ENCODE assay signal across 8 mouse cellular contexts in genomic region chr9:66349860-66350787, GRCm38 (mm10). TPM values are rescaled to one million over a fixed set of nuclear protein-coding genes. Genes with fewer than 3 reads are reported as not detected.
DNase-seq lines count a peak whose midpoint lies in the region; ATAC-seq and TF ChIP-seq lines count a peak whose summit lies in the region.

Gene Herc1, plus strand, starts transcription at chr9:66350450.

- TF ChIP-seq CTCF in layer of hippocampus, adult 2 months (conservative IDR thresholded peaks at IDR 0.05) = no peak
- no peak for TF ChIP-seq CTCF in lung, embryonic 14.5 days (IDR thresholded peaks at IDR 0.05; ENCODE audit: low read depth)
- TF ChIP-seq CTCF in olfactory bulb, adult 2 months (IDR thresholded peaks at IDR 0.05; ENCODE audit: insufficient read depth, low read depth, low read length) = no peak
- no peak for TF ChIP-seq CTCF in thymus, adult 2 months (IDR thresholded peaks at IDR 0.05; ENCODE audit: borderline replicate concordance, control insufficient read depth, extremely low read depth, insufficient read depth, low read length, poor library complexity)

- H3K27ac ChIP-seq in ES-E14 (ENCODE audit: insufficient read depth, low read depth, low read length, poor library complexity, severe bottlenecking) = peak within 1 kb of the TSS; percentile 38
- H3K27ac ChIP-seq in forebrain, embryonic 16.5 days (ENCODE audit: low read length) = peak within 1 kb of the TSS; percentile 98
- H3K27ac ChIP-seq in layer of hippocampus, adult 2 months = peak within 1 kb of the TSS; percentile 98
- H3K27ac ChIP-seq in lung, embryonic 14.5 days (ENCODE audit: low read depth) = peak within 1 kb of the TSS; percentile 96
- peak within 1 kb of the TSS; percentile 98 for H3K27ac ChIP-seq in olfactory bulb, adult 2 months (ENCODE audit: insufficient read depth, low read depth, low read length)
- no peak within 1 kb of the TSS for H3K27ac ChIP-seq in thymus, adult 2 months (ENCODE audit: control insufficient read depth, insufficient read depth, low read length)

- peaks cover 0 to 8% of the 10 kb centered on the region in 2 experiments; a peak in 1 of 4 replicates for H3K4me1 ChIP-seq in ES-E14 (ENCODE audit: control insufficient read depth in 2 of 2, insufficient read depth in 2 of 2, low read length in 2 of 2, poor library complexity in 1 of 2)
- H3K4me1 ChIP-seq in forebrain, embryonic 16.5 days (replicated peaks; ENCODE audit: control insufficient read depth, insufficient read depth, low read length) = peaks cover 16% of the 10 kb centered on the region
- 0 out of 2 replicates have a peak, but pooled peaks cover 3% of the 10 kb centered on the region for H3K4me1 ChIP-seq in lung, embryonic 14.5 days (ENCODE audit: insufficient read depth)
- no peaks in the 10 kb centered on the region for H3K4me1 ChIP-seq in olfactory bulb, adult 2 months (ENCODE audit: control insufficient read depth, insufficient read depth, low read length)
- H3K4me1 ChIP-seq in thymus, adult 2 months (replicated peaks; ENCODE audit: control insufficient read depth, insufficient read depth, low read length) = peaks cover 3% of the 10 kb centered on the region; the same call in 1 of the 2 replicates

- H3K4me2 ChIP-seq in forebrain, embryonic 16.5 days (ENCODE audit: low read length) = peak within 1 kb of the TSS; percentile 86
- peak within 1 kb of the TSS; percentile 66 for H3K4me2 ChIP-seq in lung, embryonic 14.5 days

- peak within 1 kb of the TSS; percentile 71 to 93 for H3K4me3 ChIP-seq in ES-E14 (ENCODE audit: insufficient read depth in 1 of 2, low read depth in 1 of 2, low read length in 2 of 2, poor library complexity in 1 of 2, severe bottlenecking in 1 of 2)
- H3K4me3 ChIP-seq in forebrain, embryonic 16.5 days (replicated peaks; ENCODE audit: low read length) = peak within 1 kb of the TSS; percentile 99
- peak within 1 kb of the TSS; percentile 86 for H3K4me3 ChIP-seq in layer of hippocampus, adult 2 months
- peak within 1 kb of the TSS; percentile 97 for H3K4me3 ChIP-seq in lung, embryonic 14.5 days (ENCODE audit: low read depth, low read length)
- H3K4me3 ChIP-seq in olfactory bulb, adult 2 months (ENCODE audit: insufficient read depth, low read depth, low read length) = peak within 1 kb of the TSS; percentile 98
- peak within 1 kb of the TSS; percentile 95 for H3K4me3 ChIP-seq in thymus, adult 2 months (ENCODE audit: control insufficient read depth, insufficient read depth, low read length)

- no peaks in the 10 kb centered on the region for H3K36me3 ChIP-seq in ES-E14 (ENCODE audit: control insufficient read depth, insufficient read depth, low read length, poor library complexity, severe bottlenecking)
- H3K36me3 ChIP-seq in forebrain, embryonic 16.5 days (ENCODE audit: control insufficient read depth, insufficient read depth) = no peaks in the 10 kb centered on the region
- H3K36me3 ChIP-seq in lung, embryonic 14.5 days (ENCODE audit: insufficient read depth) = no peaks in the 10 kb centered on the region
- H3K36me3 ChIP-seq in thymus, adult 2 months (ENCODE audit: control insufficient read depth, insufficient read depth, low read length) = no peaks in the 10 kb centered on the region

- WGBS in forebrain, embryonic 16.5 days = under 1% methylated on average over 83 of the region's 85 CpGs
- WGBS in lung, embryonic 14.5 days = under 1% methylated on average over 85 of the region's 85 CpGs
- under 1% methylated on average over 85 of the region's 85 CpGs for WGBS in olfactory bulb, adult 2 months
- WGBS in thymus, adult 2 months = under 1% methylated on average over 85 of the region's 85 CpGs

- peak; percentile 92 for ATAC-seq in forebrain, embryonic 16.5 days
- ATAC-seq in lung, embryonic 14.5 days (ENCODE audit: insufficient read depth) = peak; percentile 84

- H3K9me3 ChIP-seq in ES-E14 (ENCODE audit: control insufficient read depth, insufficient read depth, low read depth, low read length) = no peaks in the 10 kb centered on the region
- no peaks in the 10 kb centered on the region for H3K9me3 ChIP-seq in forebrain, embryonic 16.5 days (ENCODE audit: control insufficient read depth, low read length)
- no peaks in the 10 kb centered on the region for H3K9me3 ChIP-seq in lung, embryonic 14.5 days (ENCODE audit: low read depth, low read length)

- peak; percentile 93 for DNase-seq in ES-E14 (ENCODE audit: low read depth, low spot score)
- peak; percentile 95 for DNase-seq in cerebellum, adult 11-12 months
- peak; percentile 94 to 96 for DNase-seq in heart, postnatal 36 days
- peak; percentile 94 to 95 for DNase-seq in layer of hippocampus, adult 2 months (ENCODE audit: low spot score in 2 of 2)
- DNase-seq in lung, embryonic 14.5 days = peak; percentile 99
- peak; percentile 95 for DNase-seq in thymus, adult 2 months

- in situ Hi-C loops in ES-E14 (cut with MboI; ENCODE audit: low sequenced_read_pairs in 2 of 2, unreplicated experiment in 2 of 2) = no loop called here

- peak within 1 kb of the TSS; percentile 92 for H3K9ac ChIP-seq in ES-E14 (ENCODE audit: insufficient read depth, low read depth, low read length, poor library complexity, severe bottlenecking)
- peak within 1 kb of the TSS; percentile 99 for H3K9ac ChIP-seq in forebrain, embryonic 16.5 days (replicated peaks; ENCODE audit: low read depth, low read length)
- peak within 1 kb of the TSS; percentile 95 for H3K9ac ChIP-seq in lung, embryonic 14.5 days

- TF ChIP-seq POLR2A in olfactory bulb, adult 2 months (IDR thresholded peaks at IDR 0.05; ENCODE audit: insufficient read depth, low read depth, low read length) = peak; percentile 88
- TF ChIP-seq POLR2A in thymus, adult 2 months (IDR thresholded peaks at IDR 0.05; ENCODE audit: control insufficient read depth, extremely low read depth, insufficient read depth, low read length, poor library complexity) = peak; percentile 4; the same call in 1 of the 2 replicates

- no peaks in the 10 kb centered on the region for H3K27me3 ChIP-seq in forebrain, embryonic 16.5 days (replicated peaks; ENCODE audit: control insufficient read depth, insufficient read depth, low read length)
- no peaks in the 10 kb centered on the region for H3K27me3 ChIP-seq in lung, embryonic 14.5 days (ENCODE audit: insufficient read depth, low read length)
- H3K27me3 ChIP-seq in thymus, adult 2 months (ENCODE audit: control insufficient read depth, insufficient read depth, low read length) = no peaks in the 10 kb centered on the region

- intact Hi-C loops in heart, postnatal 36 days (cut with DNase I) = loop anchor here (5.0 kb wide), 1 partner anchor 68 kb away; no protein-coding TSS in a partner anchor

TF ChIP-seq in ES-E14, 5 proteins besides CTCF, POLR2A, EP300 and RAD21:
- TF ChIP-seq CHD2 (IDR thresholded peaks at IDR 0.05; ENCODE audit: low read depth, low read length) (peak; percentile 97), ZC3H11A (IDR thresholded peaks at IDR 0.05; ENCODE audit: borderline replicate concordance, low read depth, low read length) (no peak), MAFK (IDR thresholded peaks at IDR 0.05; ENCODE audit: insufficient read depth, low read depth, low read length) (no peak), HCFC1 (IDR thresholded peaks at IDR 0.05; ENCODE audit: borderline replicate concordance, insufficient read depth, low read length) (peak; percentile 58; the same call in 1 of the 2 replicates), ZNF384 (IDR thresholded peaks at IDR 0.05; ENCODE audit: low read depth, low read length) (no peak)

RNA-seq across cellular contexts. Expression of gene Herc1, which starts in this region (rescaled TPM):
- total RNA-seq in ES-E14 (2012; rRNA removed) = 39.3 and 43.3 TPM in 2 replicates
- polyA plus RNA-seq in forebrain, embryonic 16.5 days (2015; fragmentation: Nextera tagmentation; extraction: Ambion mirVana) = 54.6 and 59.9 TPM in 2 replicates
- 10 to 100 TPM; 36.8 to 40.2 TPM for total RNA-seq in heart, postnatal 36 days (2021)
- 100 to 1,000 TPM; 108 to 119 TPM for total RNA-seq in layer of hippocampus, adult 2 months (2021)
- polyA plus RNA-seq in lung, embryonic 14.5 days (2014; fragmentation: Nextera tagmentation; extraction: Ambion mirVana) = 25.3 and 25.9 TPM in 2 replicates
- 148 and 162 TPM in 2 replicates for polyA plus RNA-seq in olfactory bulb, adult 2 months (2012; ENCODE audit: insufficient read depth, insufficient read length, low replicate concordance, missing spikeins)
- polyA plus RNA-seq in thymus, adult 2 months (2012; rRNA removed) = 28.2 and 28.6 TPM in 2 replicates
